In the genomic region with DNA sequence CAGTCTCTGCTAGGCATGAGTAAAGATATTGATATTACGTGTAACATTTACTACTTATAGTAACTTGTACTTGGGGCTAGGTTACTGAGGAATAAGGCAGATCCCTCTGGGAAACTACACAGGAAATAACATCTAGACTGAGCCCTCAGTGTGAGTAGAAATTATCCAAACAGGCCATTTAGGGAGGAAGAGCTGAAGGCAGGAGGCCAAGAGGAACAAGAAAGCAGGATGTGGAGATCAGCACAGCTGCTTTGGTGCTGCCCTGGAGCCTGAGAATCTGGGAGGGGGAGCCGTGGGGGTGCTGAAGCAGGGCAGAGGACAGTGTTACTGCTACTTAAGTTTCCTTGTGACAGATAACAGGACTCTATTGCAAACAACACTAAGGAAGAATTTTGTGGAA, we compare ENCODE assay signal across 9 mouse cellular contexts. TPM values are rescaled to one million over a fixed set of nuclear protein-coding genes. Genes with fewer than 3 reads are reported as not detected.
DNase-seq lines count a peak whose midpoint lies in the region; ATAC-seq and TF ChIP-seq lines count a peak whose summit lies in the region.
"Had no signal": no experiment of that assay in that cellular context is flagged by ENCODE, and none has a peak within 500 bp of the region (broad histone marks: within the 10 kb centered on the region; RNA-seq: fewer than 3 reads in every experiment).

No protein-coding gene starts in this region.

- peaks cover 37% of the 10 kb centered on the region for H3K4me1 ChIP-seq in intestine, embryonic 14.5 days (replicated peaks; ENCODE audit: control insufficient read depth, insufficient read depth, low read length)
- H3K4me1 ChIP-seq in lung, embryonic 15.5 days: peaks cover 54% of the 10 kb centered on the region

- H3K4me3 ChIP-seq in gastrocnemius, adult 2 months: no peak overlapping the region
- H3K4me3 ChIP-seq in intestine, embryonic 14.5 days (ENCODE audit: low read depth, low read length): no peak overlapping the region
- H3K4me3 ChIP-seq in lung, embryonic 15.5 days: no peak overlapping the region

- WGBS in intestine, embryonic 14.5 days: 28% methylated on average over 2 of the region's 2 CpGs
- WGBS in lung, embryonic 15.5 days: 19% methylated on average over 2 of the region's 2 CpGs

- no peak for TF ChIP-seq CTCF in gastrocnemius, adult 2 months (IDR thresholded peaks at IDR 0.05)

- ATAC-seq in intestine, embryonic 14.5 days (replicated peaks; ENCODE audit: low FRiP score, low TSS enrichment, low read depth): no peak; the same call in 1 of the 2 replicates
- ATAC-seq in lung, embryonic 15.5 days (ENCODE audit: borderline replicate concordance, extremely low read depth, low FRiP score, low TSS enrichment): peak; percentile 94

- no peaks in the 10 kb centered on the region for H3K36me3 ChIP-seq in intestine, embryonic 14.5 days (ENCODE audit: control insufficient read depth, insufficient read depth, low read length)
- no peaks in the 10 kb centered on the region for H3K36me3 ChIP-seq in lung, embryonic 15.5 days
- H3K36me3 ChIP-seq: G1E had no signal

- no peaks in the 10 kb centered on the region for H3K27me3 ChIP-seq in intestine, embryonic 14.5 days (replicated peaks; ENCODE audit: control insufficient read depth, insufficient read depth, low read length)
- H3K27me3 ChIP-seq in lung, embryonic 15.5 days: no peaks in the 10 kb centered on the region

- intact Hi-C loops in gastrocnemius, adult 2 months (cut with DNase I): no loop called here

- no peak overlapping the region; the same call in none of the 2 replicates for H3K4me2 ChIP-seq in intestine, embryonic 14.5 days (ENCODE audit: low read length)
- H3K4me2 ChIP-seq in lung, embryonic 15.5 days: no peak overlapping the region

- peak overlapping the region; percentile 82 for H3K27ac ChIP-seq in gastrocnemius, adult 2 months
- H3K27ac ChIP-seq in intestine, embryonic 14.5 days (ENCODE audit: low read depth): peak overlapping the region; percentile 87
- H3K27ac ChIP-seq in lung, embryonic 15.5 days: peak overlapping the region; percentile 89

- no peaks in the 10 kb centered on the region for H3K9me3 ChIP-seq in intestine, embryonic 14.5 days (ENCODE audit: control insufficient read depth, low read length)
- H3K9me3 ChIP-seq in lung, embryonic 15.5 days: no peaks in the 10 kb centered on the region
- H3K9me3 ChIP-seq: G1E had no signal

- no peak overlapping the region for H3K9ac ChIP-seq in intestine, embryonic 14.5 days (ENCODE audit: low read length)
- H3K9ac ChIP-seq in lung, embryonic 15.5 days: no peak overlapping the region

- peak; percentile 35 for DNase-seq in layer of hippocampus, adult 9-11 months
- DNase-seq in layer of hippocampus, postnatal 14 days (ENCODE audit: low spot score in 2 of 2): no peak
- DNase-seq in gastrocnemius, adult 2 months: peak; percentile 45
- no peak for DNase-seq in intestine, embryonic 14.5 days (ENCODE audit: low spot score)
- DNase-seq in cerebellum, adult 11-12 months: no peak
- DNase-seq in testis, postnatal 10 days (ENCODE audit: low spot score): no peak
- no peak for DNase-seq in c-Kit-positive CD71-positive TER-119-positive erythroid progenitor cells, embryonic 14.5 days (ENCODE audit: low spot score)

RNA-seq across cellular contexts. Expression of gene Lims1, which starts 18.4 kb away (rescaled TPM):
- 10 to 100 TPM; 30.2 to 32.9 TPM for total RNA-seq in layer of hippocampus, postnatal 14 days (2021)
- total RNA-seq in gastrocnemius, adult 2 months (2021): 10 to 100 TPM; 36.1 to 54.7 TPM
- 134 and 156 TPM in 2 replicates for polyA plus RNA-seq in intestine, embryonic 14.5 days (2014; fragmentation: Nextera tagmentation; extraction: Ambion mirVana)
- 227 and 235 TPM in 2 replicates for polyA plus RNA-seq in lung, embryonic 15.5 days (2015; fragmentation: Nextera tagmentation; extraction: Ambion mirVana)

Comparison
In these comparisons a context has a peak if more than half of its experiments do, and no peak if none do; other contexts are left out.
1. DNase-seq: peak in layer of hippocampus, adult 9-11 months (single experiment) and gastrocnemius, adult 2 months (single experiment); none in layer of hippocampus, postnatal 14 days (0 of 2), intestine, embryonic 14.5 days (single experiment), cerebellum, adult 11-12 months (single experiment), testis, postnatal 10 days (single experiment) and c-Kit-positive CD71-positive TER-119-positive erythroid progenitor cells, embryonic 14.5 days (single experiment).
2. Peak in every context shown above with its lines, with median percentiles within 50 percentile points of each other: H3K27ac ChIP-seq.